Mouse (Mus musculus): ENCODE data around the gene Rbm8a.

DNA sequence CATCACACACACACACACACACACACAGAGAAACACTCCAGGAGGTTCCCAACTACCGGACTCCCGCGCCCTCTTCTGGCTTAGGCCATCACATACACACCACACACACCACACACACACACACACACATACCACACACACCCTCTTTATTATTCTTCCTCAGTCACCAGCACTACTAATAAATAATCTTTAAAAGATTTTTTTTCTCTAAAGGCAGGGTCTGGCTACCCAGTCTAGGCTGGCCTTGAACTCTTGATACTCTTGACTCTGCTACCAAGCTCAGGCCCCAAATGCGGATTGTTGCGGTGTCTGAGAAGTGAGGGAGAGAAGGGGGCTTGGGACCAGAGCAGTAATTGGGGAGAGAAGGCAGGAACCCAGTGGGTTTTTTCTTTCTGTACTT lies 34.9 kb upstream of the Rbm8a start:
- no peak for TF ChIP-seq CTCF (IDR thresholded peaks at IDR 0.05; ENCODE audit: extremely low read depth, insufficient read length, insufficient replicate concordance, low read depth, low read length)
- no peak for TF ChIP-seq POLR2A (IDR thresholded peaks at IDR 0.05; ENCODE audit: low read depth, low read length)

All from small intestine, adult 2 months (tissue).